Mouse (Mus musculus): Measurements from ENCODE around the gene Thoc5. TPM values are rescaled to one million over a fixed set of nuclear protein-coding genes. Genes with fewer than 3 reads are reported as not detected.

Thoc5 gene
- polyA plus RNA-seq, 1 experiment from 2014 or later, result 61.1 TPM

DNA sequence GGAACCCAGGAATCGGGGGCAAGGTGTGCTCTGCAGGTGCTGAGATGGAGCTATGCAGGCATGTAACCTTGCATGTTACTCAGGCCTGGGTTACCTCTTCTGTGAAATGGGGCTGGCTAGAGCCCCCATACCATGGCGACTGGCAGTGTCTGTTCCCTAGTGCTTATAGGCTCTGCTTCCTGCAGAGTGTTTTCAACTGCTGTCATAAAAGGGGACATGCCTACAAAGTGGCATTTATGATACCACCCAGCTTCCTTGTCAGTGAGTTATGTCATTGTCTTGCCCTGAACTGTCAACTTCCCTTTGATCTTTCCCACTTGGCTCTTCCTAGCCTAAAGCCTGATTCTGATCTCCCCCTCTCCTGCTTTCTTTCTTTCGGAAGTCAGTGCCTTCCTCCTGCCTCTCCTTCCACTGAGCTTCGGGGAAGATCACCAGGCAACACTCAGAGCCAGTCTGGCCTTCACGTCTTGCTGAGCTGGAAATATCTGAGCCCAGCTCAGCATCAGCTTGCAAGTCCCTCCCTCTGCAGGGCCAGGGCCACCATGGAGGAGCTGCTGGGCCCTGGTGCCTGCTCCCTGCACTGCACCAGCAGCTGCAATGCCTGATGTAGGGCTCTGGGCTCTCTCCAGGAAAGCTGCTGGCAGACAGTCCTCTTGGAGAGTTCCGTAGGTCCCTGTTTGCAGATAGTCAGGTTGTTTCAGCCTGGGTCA, 68.1 kb downstream of the Thoc5 start:
- Histone ChIP-seq H3K36me3 (ENCODE audit: control insufficient read depth, insufficient read depth, low read length) (no peaks in the 10 kb centered on the region), H3K9me3 (ENCODE audit: control insufficient read depth, low read length) (no peaks in the 10 kb centered on the region), H3K4me2 (ENCODE audit: low read depth) (no peak overlapping the region), H3K27me3 (ENCODE audit: control insufficient read depth, insufficient read depth, low read length) (no peaks in the 10 kb centered on the region), H3K9ac (ENCODE audit: low read length) (no peak overlapping the region), H3K4me1 (ENCODE audit: control insufficient read depth, insufficient read depth, low read length) (no peaks in the 10 kb centered on the region), H3K27ac (ENCODE audit: low read depth, low read length) (no peak overlapping the region), H3K4me3 (ENCODE audit: low read depth, low read length) (no peak overlapping the region)
- ATAC-seq (ENCODE audit: insufficient read depth, low FRiP score, low TSS enrichment), result no peak
- DNase-seq (ENCODE audit: low spot score), result no peak
- WGBS, result 29% methylated on average over 6 of the region's 6 CpGs

DNA sequence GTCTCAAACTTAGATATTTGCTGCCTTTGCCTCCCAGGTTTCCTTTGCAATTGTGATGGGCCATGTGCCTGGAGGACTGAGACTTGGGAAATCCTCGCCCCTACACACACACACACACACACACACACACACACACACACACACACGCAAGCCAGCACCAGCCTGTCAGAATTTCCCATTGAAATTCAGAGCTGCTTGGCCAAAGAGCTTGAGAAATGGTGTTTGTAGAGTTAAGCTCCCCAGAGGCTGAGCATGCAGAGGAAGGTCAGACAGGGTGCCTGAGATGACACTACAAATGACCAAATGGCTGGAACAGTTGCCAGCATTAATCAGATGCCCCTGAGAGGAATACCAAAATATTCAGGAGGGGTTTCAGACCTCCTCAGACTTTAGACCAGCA, 71.2 kb downstream of the Thoc5 start:
- no peak for ATAC-seq (ENCODE audit: insufficient read depth, low FRiP score, low TSS enrichment)
- 67% methylated on average over 2 of the region's 2 CpGs for WGBS
- H3K27ac ChIP-seq (ENCODE audit: low read depth, low read length), result no peak overlapping the region

DNA sequence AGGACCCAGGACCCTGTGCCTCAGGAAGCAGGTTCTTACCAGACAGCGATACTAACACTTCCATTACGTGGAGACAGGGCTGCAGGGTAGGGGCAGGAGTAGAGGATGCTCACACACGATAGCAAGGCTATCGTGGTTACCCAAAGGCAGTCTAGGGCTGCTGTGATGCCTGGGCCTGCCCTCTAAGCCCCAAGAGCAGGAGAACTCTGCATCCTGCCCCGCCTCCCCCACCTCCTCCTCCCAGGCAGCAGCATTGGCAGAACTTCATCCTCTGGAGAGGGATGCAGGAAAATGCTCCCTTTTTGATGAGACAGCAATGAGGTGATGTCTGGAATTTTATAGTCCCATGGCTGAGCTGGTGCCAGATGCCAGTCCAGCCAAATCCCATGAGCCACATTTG, 71.8 kb downstream of the Thoc5 start:
- Histone ChIP-seq H3K4me3 (ENCODE audit: low read depth, low read length) (no peak overlapping the region), H3K27me3 (ENCODE audit: control insufficient read depth, insufficient read depth, low read length) (no peaks in the 10 kb centered on the region), H3K4me1 (ENCODE audit: control insufficient read depth, insufficient read depth, low read length) (no peaks in the 10 kb centered on the region; the same call in 1 of the 2 replicates), H3K4me2 (ENCODE audit: low read depth) (no peak overlapping the region), H3K36me3 (ENCODE audit: control insufficient read depth, insufficient read depth, low read length) (no peaks in the 10 kb centered on the region), H3K9ac (ENCODE audit: low read length) (no peak overlapping the region), H3K27ac (ENCODE audit: low read depth, low read length) (no peak overlapping the region), H3K9me3 (ENCODE audit: control insufficient read depth, low read length) (no peaks in the 10 kb centered on the region)
- ATAC-seq (ENCODE audit: insufficient read depth, low FRiP score, low TSS enrichment), result no peak
- 52% methylated on average over 5 of the region's 5 CpGs for whole genome bisulfite sequencing
- no peak for DNase-seq (ENCODE audit: low spot score)

More for the DNA sequence above, 71.2 kb downstream of the Thoc5 start:
- H3K9ac ChIP-seq (ENCODE audit: low read length), result no peak overlapping the region
- no peaks in the 10 kb centered on the region for H3K9me3 ChIP-seq (ENCODE audit: control insufficient read depth, low read length)
- DNase-seq (ENCODE audit: low spot score), result no peak
- H3K4me2 ChIP-seq (ENCODE audit: low read depth), result no peak overlapping the region
- H3K4me3 ChIP-seq (ENCODE audit: low read depth, low read length), result no peak overlapping the region
- no peaks in the 10 kb centered on the region for H3K27me3 ChIP-seq (ENCODE audit: control insufficient read depth, insufficient read depth, low read length)
- no peaks in the 10 kb centered on the region for H3K36me3 ChIP-seq (ENCODE audit: control insufficient read depth, insufficient read depth, low read length)
- H3K4me1 ChIP-seq (ENCODE audit: control insufficient read depth, insufficient read depth, low read length), result no peaks in the 10 kb centered on the region; the same call in 1 of the 2 replicates

DNA sequence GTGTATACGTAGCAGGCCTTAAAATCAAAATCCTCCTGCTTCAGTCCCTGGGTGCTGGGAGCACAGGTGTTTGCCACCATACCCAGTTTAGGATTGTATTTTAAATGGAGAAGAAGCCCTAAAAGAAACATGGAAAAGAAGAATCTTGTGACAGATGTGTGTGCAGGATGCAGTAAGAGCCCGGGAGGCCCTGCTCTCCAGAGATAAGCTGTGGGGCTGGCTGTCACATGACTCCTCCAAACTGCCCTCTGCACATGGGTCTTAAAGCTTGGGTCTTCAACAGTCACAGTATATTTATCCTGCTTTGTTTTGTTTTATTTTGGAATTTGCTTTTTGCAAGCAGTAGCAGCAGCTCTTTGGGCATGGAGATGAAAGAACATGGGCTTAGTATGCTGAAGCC, 72.4 kb downstream of the Thoc5 start:
- DNase-seq (ENCODE audit: low spot score) (no peak), ATAC-seq (ENCODE audit: insufficient read depth, low FRiP score, low TSS enrichment) (no peak)
- Histone ChIP-seq H3K27me3 (ENCODE audit: control insufficient read depth, insufficient read depth, low read length) (no peaks in the 10 kb centered on the region), H3K27ac (ENCODE audit: low read depth, low read length) (no peak overlapping the region), H3K4me1 (ENCODE audit: control insufficient read depth, insufficient read depth, low read length) (no peaks in the 10 kb centered on the region; the same call in 1 of the 2 replicates), H3K9me3 (ENCODE audit: control insufficient read depth, low read length) (no peaks in the 10 kb centered on the region), H3K4me2 (ENCODE audit: low read depth) (no peak overlapping the region), H3K36me3 (ENCODE audit: control insufficient read depth, insufficient read depth, low read length) (no peaks in the 10 kb centered on the region), H3K9ac (ENCODE audit: low read length) (no peak overlapping the region), H3K4me3 (ENCODE audit: low read depth, low read length) (no peak overlapping the region)
- 62% methylated on average over 2 of the region's 2 CpGs for WGBS

DNA sequence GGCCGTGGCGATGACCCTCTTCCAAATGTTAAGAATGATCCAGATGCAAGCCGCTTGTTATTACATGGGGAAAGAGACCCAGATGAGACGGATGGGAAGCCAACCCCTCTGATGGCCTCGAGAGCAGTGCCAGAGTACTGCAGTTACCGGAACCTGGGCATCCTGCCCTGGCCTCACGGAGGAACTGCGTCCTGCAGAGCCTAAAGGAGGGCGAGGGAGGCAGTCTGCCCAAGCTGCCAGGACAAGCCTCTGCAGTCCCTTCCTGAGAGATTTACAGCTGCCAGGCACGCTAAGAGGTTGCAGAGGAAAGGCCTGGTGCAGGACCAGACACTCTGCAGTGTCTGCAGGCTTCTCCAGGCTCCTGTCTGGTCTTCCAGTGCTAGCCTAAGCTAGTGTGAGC, 73.3 kb downstream of the Thoc5 start:
- H3K27me3 ChIP-seq (ENCODE audit: control insufficient read depth, insufficient read depth, low read length), result no peaks in the 10 kb centered on the region
- no peak overlapping the region for H3K4me2 ChIP-seq (ENCODE audit: low read depth)
- DNase-seq (ENCODE audit: low spot score) (no peak), ATAC-seq (ENCODE audit: insufficient read depth, low FRiP score, low TSS enrichment) (no peak)
- WGBS, result 66% methylated on average over 10 of the region's 10 CpGs
- H3K9ac ChIP-seq (ENCODE audit: low read length), result no peak overlapping the region
- H3K27ac ChIP-seq (ENCODE audit: low read depth, low read length), result no peak overlapping the region
- no peaks in the 10 kb centered on the region; the same call in 1 of the 2 replicates for H3K4me1 ChIP-seq (ENCODE audit: control insufficient read depth, insufficient read depth, low read length)
- no peak overlapping the region for H3K4me3 ChIP-seq (ENCODE audit: low read depth, low read length)
- H3K9me3 ChIP-seq (ENCODE audit: control insufficient read depth, low read length), result no peaks in the 10 kb centered on the region
- no peaks in the 10 kb centered on the region for H3K36me3 ChIP-seq (ENCODE audit: control insufficient read depth, insufficient read depth, low read length)

DNA sequence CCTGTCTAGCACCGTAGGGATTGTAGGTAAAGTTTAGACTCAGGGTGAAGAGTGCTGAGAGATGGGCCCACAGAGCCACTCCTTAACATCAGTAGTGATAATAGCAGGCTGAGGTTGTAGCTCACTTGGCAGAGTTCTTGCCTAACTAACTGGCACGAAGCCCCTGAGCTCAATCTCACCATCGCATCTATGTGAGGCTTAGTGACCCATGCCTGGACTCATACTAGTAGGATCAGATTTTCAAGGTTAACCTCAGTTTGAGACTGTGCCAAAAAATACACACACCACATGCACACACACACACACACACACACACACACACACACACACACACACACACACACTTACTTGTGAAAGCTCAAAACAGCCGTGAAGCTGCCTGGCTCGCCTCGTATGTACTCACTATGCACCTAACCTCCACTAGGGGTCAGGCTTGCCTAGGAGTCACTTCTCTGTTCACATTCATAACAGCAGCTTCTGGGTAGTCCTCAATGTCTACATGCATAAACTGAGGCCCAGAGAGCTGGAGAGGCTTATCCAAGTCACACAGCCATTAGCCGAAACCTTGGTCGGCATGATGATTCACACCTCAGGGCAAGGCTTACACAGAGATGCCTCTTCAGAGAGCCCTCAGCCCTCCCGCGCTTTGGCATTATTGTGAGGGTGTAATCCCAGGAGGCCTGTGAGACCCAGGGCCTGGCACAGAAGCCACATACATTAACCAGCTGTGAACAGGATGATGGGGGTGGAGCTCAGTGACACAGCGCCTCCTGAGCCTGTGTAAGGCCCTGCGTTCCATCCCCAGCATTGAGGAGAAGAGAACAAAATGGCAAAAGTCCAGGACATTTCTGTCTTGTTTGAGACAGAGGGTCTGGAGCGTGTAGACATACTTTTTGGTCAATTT, 78.1 kb downstream of the Thoc5 start:
- ATAC-seq (ENCODE audit: insufficient read depth, low FRiP score, low TSS enrichment), result no peak

DNA sequence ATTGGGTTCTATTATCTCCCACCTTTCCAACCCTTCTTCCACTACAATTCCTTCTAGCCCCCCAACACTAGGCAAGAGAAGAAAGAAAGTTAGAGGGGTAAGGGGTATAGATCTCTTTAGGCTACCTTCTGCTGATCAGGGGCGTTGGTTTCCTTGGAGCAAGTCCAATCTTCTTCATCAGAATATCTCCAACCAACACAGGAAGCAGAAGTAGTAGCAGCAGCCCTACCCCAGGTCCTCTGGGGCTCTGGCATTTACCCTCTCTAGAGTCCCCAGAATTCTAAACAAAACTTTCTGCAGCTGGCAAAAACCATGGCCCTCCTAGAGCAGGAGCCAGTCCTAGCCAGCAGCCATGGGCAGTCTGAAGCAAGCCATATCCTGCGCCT, 78.7 kb downstream of the Thoc5 start:
- Histone ChIP-seq H3K27me3 (ENCODE audit: control insufficient read depth, insufficient read depth, low read length) (no peaks in the 10 kb centered on the region), H3K4me1 (ENCODE audit: control insufficient read depth, insufficient read depth, low read length) (no peaks in the 10 kb centered on the region), H3K9ac (ENCODE audit: low read length) (no peak overlapping the region), H3K4me3 (ENCODE audit: low read depth, low read length) (no peak overlapping the region), H3K27ac (ENCODE audit: low read depth, low read length) (no peak overlapping the region), H3K4me2 (ENCODE audit: low read depth) (no peak overlapping the region), H3K9me3 (ENCODE audit: control insufficient read depth, low read length) (no peaks in the 10 kb centered on the region), H3K36me3 (ENCODE audit: control insufficient read depth, insufficient read depth, low read length) (no peaks in the 10 kb centered on the region)
- ATAC-seq (ENCODE audit: insufficient read depth, low FRiP score, low TSS enrichment) (no peak), DNase-seq (ENCODE audit: low spot score) (no peak)
- WGBS, result 90% methylated on average over 2 of the region's 2 CpGs

More for the DNA sequence above, 78.1 kb downstream of the Thoc5 start:
- Histone ChIP-seq H3K4me2 (ENCODE audit: low read depth) (no peak overlapping the region), H3K4me1 (ENCODE audit: control insufficient read depth, insufficient read depth, low read length) (no peaks in the 10 kb centered on the region; the same call in 1 of the 2 replicates), H3K27me3 (ENCODE audit: control insufficient read depth, insufficient read depth, low read length) (no peaks in the 10 kb centered on the region), H3K36me3 (ENCODE audit: control insufficient read depth, insufficient read depth, low read length) (no peaks in the 10 kb centered on the region), H3K27ac (ENCODE audit: low read depth, low read length) (no peak overlapping the region), H3K9me3 (ENCODE audit: control insufficient read depth, low read length) (no peaks in the 10 kb centered on the region), H3K9ac (ENCODE audit: low read length) (no peak overlapping the region), H3K4me3 (ENCODE audit: low read depth, low read length) (no peak overlapping the region)
- DNase-seq (ENCODE audit: low spot score), result peak; percentile 68
- 65% methylated on average over 13 of the region's 13 CpGs for WGBS

DNA sequence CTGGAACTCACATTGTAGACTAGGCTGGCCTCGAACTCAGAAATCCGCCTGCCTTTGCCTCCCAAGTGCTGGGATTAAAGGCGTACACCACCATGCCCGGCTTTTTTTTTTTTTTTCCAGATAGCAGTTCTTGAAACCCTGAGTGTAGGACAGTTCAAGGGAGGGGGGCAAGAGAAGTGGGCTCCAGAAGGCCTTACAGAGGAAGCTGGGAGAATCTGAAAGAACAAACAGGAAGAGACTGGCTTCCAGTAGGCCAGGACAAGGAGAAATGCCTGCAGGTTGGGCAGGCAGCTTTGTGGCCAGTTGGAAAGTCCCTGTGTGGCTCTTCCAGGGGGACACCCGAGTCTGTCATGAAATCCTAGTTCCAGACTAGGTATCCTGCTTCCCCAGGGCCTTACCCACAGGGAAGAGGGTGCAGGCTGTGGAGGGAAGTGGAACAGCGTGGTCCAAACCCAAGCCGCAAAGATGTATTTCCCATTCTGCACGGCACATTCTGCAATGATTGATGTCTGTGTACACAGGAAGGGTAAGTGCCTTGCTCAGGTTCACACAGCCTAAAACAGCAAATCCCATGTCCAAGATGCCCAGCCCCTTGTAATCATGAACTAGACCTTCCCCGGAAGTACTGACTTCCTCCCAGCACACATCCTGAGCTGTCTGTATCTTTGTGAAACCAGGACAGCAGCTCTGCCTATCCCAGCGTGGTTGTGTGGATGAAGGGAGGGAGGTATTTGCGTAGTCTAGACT, 79.4 kb downstream of the Thoc5 start:
- no peak for ATAC-seq (ENCODE audit: insufficient read depth, low FRiP score, low TSS enrichment)
- 79% methylated on average over 11 of the region's 11 CpGs for WGBS
- Histone ChIP-seq H3K4me3 (ENCODE audit: low read depth, low read length) (no peak overlapping the region), H3K9me3 (ENCODE audit: control insufficient read depth, low read length) (no peaks in the 10 kb centered on the region), H3K4me1 (ENCODE audit: control insufficient read depth, insufficient read depth, low read length) (no peaks in the 10 kb centered on the region), H3K27ac (ENCODE audit: low read depth, low read length) (no peak overlapping the region), H3K9ac (ENCODE audit: low read length) (no peak overlapping the region), H3K36me3 (ENCODE audit: control insufficient read depth, insufficient read depth, low read length) (no peaks in the 10 kb centered on the region), H3K27me3 (ENCODE audit: control insufficient read depth, insufficient read depth, low read length) (no peaks in the 10 kb centered on the region), H3K4me2 (ENCODE audit: low read depth) (no peak overlapping the region)
- DNase-seq (ENCODE audit: low spot score), result no peak
